Mouse (Mus musculus): ENCODE measurements at regions not wholly inside any gene's neighbourhood (a gene's known extent, or its start where the extent isn't known, plus 50 kb on each side); places are given as distances from the start of the nearest gene placed in this dataset.

DNA sequence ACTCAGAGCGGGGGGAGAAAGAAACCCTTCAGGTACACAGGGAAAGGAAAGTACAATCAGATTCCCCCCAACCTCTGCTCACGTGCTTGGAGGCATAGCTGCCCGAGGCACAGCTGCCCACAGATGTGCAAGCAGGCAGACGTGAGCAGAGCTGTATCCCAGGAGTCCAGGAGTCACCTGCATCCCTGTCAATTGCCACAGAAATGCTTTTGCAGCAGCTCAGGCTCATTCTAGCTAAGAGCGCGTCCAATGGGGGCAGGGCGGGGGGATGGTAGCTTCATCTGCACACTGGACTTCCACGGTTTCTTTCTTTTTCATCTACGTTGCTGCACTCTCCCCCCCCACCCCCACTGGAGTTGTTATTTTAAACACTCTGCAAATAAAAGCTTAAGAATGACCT is 66.0 kb upstream of the Fat4 start:
- no peak for DNase-seq

DNA sequence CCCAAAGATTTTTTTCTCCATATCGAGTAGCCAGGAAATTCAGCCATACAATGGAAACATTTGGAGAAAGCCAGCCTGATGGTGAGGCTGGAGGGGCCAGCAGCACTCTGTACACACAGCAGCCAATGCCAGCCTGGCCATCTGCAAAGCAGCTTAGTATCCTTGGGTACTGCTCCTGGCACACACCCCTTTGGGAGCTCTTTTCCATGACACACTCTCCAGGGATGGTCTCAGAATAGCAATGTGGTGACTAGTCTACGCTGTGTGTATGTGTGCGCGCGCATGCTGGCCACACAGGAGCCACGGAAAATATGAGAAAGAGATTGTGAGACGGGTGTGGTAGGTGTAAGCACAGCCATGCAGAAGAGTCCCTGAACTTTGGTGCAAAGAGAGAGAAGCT is 66.4 kb upstream of the Fat4 start:
- DNase-seq: no peak

DNA sequence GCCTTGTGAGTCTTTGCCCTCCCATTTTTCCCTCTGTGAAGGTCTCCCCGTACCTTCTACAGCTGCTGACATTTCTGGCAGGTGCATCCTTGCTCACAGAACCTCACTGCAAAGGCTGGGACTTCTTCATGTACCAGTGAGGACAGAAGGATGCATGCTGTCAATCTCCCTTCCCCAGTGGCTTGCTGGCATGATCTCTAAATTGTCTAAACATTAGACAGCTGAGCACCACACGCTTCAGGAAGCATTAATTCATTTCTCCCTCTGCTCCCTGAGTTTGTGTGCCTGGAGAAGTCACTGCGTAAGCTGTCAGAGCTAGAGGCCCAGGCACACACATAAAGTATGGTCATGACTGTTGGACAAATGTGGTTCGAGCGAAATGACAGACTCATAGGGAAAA is 69.1 kb upstream of the Fat4 start:
- no peak for DNase-seq

DNA sequence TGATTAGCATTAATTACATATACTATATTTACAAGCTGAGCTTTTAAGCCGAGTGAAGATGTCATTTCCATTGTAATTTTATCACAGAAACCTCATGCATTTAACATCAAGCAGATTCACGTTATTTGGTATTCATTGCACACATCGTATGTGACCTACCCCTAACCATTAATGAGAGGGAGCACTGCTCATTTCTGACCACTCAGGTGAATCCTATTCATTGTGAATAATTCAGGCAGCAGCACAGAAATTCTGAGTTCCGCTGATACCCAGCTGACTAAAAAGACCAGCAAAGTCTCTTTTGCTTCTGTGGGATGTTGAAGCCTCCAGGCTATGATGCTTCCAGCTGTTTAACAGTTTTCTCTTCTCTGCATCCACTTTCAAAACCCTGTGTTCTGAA is 74.3 kb upstream of the Fat4 start:
- DNase-seq: no peak

GRCm38 (mm10) chr3:38811635-38812034 is 75.1 kb upstream of the Fat4 start:
- DNase-seq: no peak

DNA sequence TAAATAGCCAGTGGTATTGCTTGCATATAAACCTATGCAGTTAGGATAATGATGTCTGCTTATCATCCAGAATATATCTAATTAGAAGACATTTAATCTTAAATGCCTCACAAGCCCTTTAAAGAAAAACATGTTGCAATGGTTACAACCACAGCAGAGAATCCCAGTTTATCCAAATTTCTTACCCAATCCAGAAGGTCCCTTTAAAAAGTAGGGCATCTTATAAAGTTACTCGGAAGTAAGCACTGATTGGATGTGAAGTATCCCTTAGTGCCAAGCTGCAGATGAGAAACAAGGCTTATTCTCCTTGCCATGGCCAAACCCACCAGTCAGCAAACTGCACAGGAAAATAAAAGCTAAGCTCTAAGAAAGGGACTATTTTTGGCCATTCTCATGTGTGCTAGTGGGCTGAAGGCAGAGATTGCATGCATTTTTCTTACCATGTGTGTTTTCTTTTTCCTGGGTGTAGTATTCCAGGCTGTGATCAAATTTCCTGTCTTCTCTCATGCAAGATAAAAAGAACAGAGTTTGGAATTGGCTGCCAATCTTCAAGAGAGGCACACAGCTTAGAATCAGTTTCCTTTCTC is 80.2 kb upstream of the Fat4 start:
- DNase-seq: no peak

- DNase-seq: no peak
Measured at GRCm38 (mm10) chr3:38806036-38806435, 80.7 kb upstream of the Fat4 start.

- no peak for DNase-seq
Measured at GRCm38 (mm10) chr3:38795646-38796301, 91.0 kb upstream of the Fat4 start.

- DNase-seq: no peak
Measured at GRCm38 (mm10) chr3:38793221-38793620, 93.5 kb upstream of the Fat4 start.

- DNase-seq: no peak
Measured at GRCm38 (mm10) chr3:38788751-38789150, 98.0 kb upstream of the Fat4 start.

DNA sequence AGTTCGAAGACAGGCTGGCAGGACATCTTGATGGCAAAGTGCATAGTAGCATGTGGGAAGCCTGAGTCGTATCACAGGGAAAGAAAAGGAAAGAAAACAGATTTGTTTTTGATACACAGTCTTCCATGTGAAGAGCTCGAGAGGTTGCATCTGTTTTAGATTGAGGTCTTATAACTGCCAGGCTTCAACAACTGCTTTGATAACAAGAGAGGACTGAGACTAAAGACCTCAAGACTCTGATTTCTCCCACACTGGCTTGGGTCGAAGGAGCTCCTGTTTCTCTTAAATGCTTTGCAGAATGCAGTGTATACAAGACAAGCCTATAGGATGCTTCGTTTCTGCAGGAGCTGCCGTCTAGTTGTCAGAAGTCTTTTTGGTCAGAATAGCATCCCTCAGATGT is 103.0 kb upstream of the Fat4 start:
- DNase-seq: no peak

DNA sequence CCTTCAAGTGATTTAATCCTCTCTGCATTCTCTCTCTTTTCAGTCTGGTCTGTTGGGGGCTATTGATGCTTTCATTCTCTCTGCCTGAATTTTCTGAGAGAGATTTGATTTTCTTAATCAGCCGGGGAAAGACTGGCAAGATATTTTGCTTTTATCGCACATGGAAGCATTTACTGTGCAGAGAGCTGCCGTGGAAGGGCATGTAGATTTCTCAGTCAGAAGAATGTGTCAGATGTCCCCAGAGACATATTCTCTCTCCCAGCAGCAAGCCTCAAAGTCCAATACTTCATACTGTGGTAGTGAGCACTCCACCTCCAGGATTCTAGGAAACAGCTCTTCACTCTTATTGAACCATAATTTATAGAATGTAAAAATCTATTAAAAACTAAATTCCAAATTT is 103.7 kb upstream of the Fat4 start:
- no peak for DNase-seq

DNA sequence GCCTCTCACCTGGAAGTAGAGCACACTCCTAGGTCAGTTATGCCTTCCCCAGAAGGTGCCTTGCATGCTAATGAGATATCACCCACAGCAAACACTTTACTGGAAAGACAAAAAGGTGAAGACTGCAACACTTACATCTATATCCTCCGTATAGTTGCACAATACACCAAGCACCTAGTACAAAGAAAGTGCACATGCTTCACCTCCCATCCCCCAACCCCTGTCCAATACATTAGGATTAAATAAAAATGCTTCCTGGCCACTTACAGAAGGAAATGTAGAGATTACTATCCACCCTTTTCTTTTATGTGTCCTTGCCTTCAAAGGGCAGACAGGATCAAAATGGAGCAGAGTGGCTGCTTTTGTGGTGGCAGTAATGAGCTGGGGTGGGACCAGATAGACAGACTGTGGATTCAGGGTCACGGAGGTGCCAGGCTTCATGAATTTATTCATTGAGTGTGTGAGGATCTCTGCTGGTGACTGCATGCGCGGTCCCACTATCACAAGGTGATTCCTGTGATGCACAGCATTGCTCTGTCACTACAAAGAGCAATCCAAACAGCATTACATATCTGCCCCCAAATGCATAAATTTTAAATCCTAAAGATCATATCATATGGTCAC is 109.9 kb upstream of the Fat4 start:
- no peak for DNase-seq

GRCm38 (mm10) chr3:38754632-38755123 is 132.1 kb upstream of the Fat4 start:
- DNase-seq: no peak

DNA sequence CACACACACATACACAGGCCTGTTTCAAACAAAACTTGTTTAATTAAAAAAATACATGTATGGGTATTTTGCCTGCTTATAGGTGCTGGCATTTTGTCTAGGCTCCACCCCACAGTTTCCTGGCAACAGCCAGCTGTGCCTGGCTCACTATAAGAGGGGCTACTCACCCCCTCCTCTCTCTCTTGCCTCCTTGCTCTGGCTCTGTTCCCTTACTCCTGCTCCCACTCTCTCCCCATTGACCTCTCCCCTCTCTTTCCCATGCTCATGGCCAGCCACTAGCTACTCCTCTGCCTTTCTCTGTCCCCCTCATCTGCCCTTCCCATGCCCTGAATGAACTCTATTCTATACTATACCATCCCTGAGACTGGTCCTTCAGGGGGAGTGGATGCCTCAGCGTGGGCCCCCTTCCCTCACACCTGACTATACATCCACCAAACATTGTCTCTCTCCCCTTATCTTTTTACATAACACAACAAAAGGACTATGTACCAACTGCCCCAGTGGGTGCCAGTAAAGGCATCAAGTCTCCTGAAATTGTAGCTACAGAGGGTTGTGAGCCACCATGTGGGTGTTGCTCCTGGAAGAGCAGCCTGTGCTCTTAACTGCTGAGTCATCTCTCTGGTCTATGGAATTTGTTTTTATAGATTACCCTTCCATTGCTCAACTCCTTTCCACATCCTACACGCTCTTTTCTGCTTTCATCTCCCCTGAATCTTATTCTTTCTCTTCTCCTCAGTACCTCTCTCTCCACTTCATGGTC is 133.1 kb upstream of the Fat4 start:
- peak; percentile 38 for DNase-seq

GRCm38 (mm10) chr3:38742155-38742554 is 144.6 kb upstream of the Fat4 start:
- DNase-seq: no peak

DNA sequence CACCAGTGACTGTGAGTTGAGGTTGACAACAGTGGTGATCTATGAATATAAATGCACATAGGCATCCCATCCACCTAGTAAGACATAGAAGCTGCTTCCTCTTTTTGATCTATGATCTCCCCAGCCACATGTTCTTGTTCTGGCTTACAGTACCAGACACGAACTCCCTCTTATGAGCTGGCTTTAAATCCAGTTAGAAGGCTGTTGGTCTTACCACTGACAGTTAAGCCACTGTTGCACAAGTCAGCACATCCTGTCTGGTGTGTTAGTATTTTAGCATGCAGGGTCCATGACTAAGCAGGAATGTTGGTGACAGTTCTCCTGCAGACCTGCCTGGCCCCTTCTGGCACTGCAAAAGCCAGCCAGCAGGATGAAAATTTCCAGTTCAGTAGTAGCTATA is 164.1 kb upstream of the Fat4 start:
- no peak for DNase-seq

DNA sequence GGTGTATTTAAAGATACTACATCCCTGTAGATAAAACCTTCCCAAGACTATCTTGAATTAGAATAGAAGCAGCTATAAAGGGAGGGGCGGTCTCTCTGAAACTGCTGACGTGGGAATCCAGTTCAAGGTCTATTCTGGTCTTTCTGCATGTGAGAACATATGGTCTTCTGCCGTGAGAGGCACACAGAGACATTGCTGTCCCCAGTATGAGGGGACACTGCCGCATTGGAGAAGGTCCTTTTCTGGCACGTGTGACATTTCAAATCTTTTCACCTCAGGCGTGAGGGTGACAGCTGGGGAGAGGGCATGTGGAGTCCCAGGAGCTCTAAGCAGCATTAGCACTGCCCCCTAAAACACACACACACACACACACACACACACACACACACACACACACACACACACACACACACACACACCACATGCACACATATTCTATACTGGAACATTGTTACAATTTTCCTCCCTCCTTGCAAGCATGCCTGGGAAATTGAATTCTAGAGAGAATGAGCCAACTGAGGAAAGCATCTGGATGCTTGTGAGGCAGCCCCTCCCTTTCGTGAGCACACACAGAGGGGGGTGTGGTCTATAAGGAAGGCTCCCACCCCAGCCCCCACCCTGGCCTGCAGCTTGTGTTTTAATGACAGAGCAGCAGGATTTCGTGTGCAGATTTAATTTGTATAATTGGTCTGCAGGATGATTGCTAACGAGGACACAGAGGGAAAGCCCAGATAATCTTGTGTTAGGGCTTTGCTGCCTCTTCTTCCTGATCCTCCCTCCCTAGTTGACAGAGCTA is 174.5 kb upstream of the Fat4 start:
- no peak for DNase-seq

DNA sequence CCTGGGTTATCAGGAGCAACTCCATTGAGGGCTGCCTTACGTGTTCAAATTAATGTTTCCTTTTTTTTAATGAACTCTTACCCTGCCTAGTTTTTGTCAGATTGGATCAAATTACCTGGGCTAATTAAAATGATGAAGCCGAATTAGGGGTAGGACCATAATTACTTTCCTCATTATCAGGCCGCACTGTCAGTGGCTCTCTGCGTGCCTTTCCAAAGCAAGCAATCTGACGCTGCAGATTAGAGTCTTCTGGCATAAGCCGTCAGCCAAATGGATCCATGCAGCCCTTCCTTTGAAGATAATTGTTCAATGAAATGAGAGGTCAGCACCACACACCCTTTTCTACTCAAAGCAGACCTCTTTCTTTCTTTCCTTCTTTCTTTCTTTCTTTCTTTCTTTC is 175.5 kb upstream of the Fat4 start:
- DNase-seq: no peak

- DNase-seq: peak; percentile 58
Measured at GRCm38 (mm10) chr3:38707891-38708290, 178.8 kb upstream of the Fat4 start.

GRCm38 (mm10) chr3:38699206-38699605 is 187.5 kb upstream of the Fat4 start:
- DNase-seq: no peak

DNA sequence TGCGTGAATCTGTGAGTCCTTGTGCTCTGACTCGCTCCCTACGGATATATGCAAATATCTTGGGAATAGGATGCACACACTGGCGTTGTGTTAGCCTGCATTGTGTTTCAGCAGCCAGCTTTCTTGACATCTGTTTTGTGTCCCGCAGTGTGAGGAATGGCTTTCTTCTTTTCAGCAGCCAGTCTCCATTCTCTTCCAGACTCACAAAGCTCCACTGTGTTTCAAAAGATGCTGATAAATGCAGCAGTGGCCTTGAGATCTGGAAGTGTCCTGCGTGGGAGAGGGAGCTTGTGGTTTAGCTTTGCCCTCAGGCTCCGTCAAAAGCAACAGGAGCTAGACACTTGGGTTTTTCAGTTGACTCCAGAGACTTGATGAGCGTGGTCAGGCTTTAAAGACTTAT is 188.9 kb upstream of the Fat4 start:
- DNase-seq: no peak

GRCm38 (mm10) chr3:38697349-38697748 is 189.4 kb upstream of the Fat4 start:
- no peak for DNase-seq

Data from right cerebral cortex, adult 18-20 months (tissue).